Mouse (Mus musculus): ENCODE measurements at regions not wholly inside any gene's neighbourhood (a gene's known extent, or its start where the extent isn't known, plus 50 kb on each side); places are given as distances from the start of the nearest gene placed in this dataset.

DNA sequence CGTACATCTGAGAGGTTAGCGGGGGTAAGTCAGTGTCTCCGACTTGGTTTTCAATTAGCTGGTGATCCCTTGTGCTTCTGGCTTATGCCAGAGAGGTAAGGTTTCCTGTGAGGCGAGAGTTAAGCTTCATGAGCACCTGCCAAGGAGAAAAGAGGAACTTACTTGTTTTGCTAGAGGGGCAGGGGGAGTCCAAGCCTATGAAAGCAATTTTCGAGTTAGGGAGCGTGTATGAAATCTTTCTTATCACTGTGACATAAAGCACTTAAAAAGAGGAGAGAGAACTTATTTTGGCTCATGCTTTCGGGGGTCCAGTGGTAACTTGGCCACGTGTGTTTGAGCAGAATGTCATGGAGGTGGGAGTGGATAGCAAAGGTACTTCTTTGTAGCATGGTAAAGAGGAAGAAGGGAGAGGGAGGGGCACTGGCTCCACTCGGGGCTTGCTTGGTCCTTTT lies 174.6 kb downstream of the Cd83 start:
- Histone ChIP-seq H3K36me3 (ENCODE audit: insufficient read depth, low read length) (no peaks in the 10 kb centered on the region), H3K9ac (replicated peaks; ENCODE audit: low read length) (no peak overlapping the region), H3K27ac (ENCODE audit: low read length) (no peak overlapping the region), H3K4me1 (ENCODE audit: insufficient read depth, low read length) (0 out of 2 replicates have a peak, but pooled peaks cover 5% of the 10 kb centered on the region), H3K4me2 (replicated peaks; ENCODE audit: low read depth, low read length) (no peak overlapping the region), H3K4me3 (ENCODE audit: low read length) (no peak overlapping the region), H3K27me3 (ENCODE audit: insufficient read depth, low read length) (0 out of 2 replicates have a peak, but pooled peaks cover 2% of the 10 kb centered on the region), H3K9me3 (ENCODE audit: low read length) (no peaks in the 10 kb centered on the region)
- WGBS, result 43% methylated on average over 9 of the region's 9 CpGs
- no peak for ATAC-seq (ENCODE audit: low FRiP score, low TSS enrichment)

- Histone ChIP-seq H3K9me3 (ENCODE audit: low read length) (no peaks in the 10 kb centered on the region), H3K4me2 (replicated peaks; ENCODE audit: low read depth, low read length) (no peak overlapping the region), H3K4me1 (ENCODE audit: insufficient read depth, low read length) (0 out of 2 replicates have a peak, but pooled peaks cover 5% of the 10 kb centered on the region), H3K9ac (replicated peaks; ENCODE audit: low read length) (no peak overlapping the region), H3K27ac (ENCODE audit: low read length) (no peak overlapping the region), H3K27me3 (ENCODE audit: insufficient read depth, low read length) (0 out of 2 replicates have a peak, but pooled peaks cover 2% of the 10 kb centered on the region), H3K36me3 (ENCODE audit: insufficient read depth, low read length) (no peaks in the 10 kb centered on the region), H3K4me3 (ENCODE audit: low read length) (no peak overlapping the region)
- WGBS, result 75% methylated on average over 6 of the region's 6 CpGs
- no peak for ATAC-seq (ENCODE audit: low FRiP score, low TSS enrichment)
These were observed 176.6 kb downstream of the Cd83 start for GRCm38 (mm10) chr13:43961047-43961690.

GRCm38 (mm10) chr13:43961987-43962386 lies 177.4 kb downstream of the Cd83 start:
- H3K4me3 ChIP-seq (ENCODE audit: low read length), result no peak overlapping the region
- 0 out of 2 replicates have a peak, but pooled peaks cover 5% of the 10 kb centered on the region for H3K4me1 ChIP-seq (ENCODE audit: insufficient read depth, low read length)
- no peak for ATAC-seq (ENCODE audit: low FRiP score, low TSS enrichment)
- H3K4me2 ChIP-seq (replicated peaks; ENCODE audit: low read depth, low read length), result no peak overlapping the region
- H3K9me3 ChIP-seq (ENCODE audit: low read length), result no peaks in the 10 kb centered on the region
- H3K27me3 ChIP-seq (ENCODE audit: insufficient read depth, low read length), result 0 out of 2 replicates have a peak, but pooled peaks cover 2% of the 10 kb centered on the region
- no peak overlapping the region for H3K9ac ChIP-seq (replicated peaks; ENCODE audit: low read length)
- 87% methylated on average over 3 of the region's 3 CpGs for WGBS
- H3K36me3 ChIP-seq (ENCODE audit: insufficient read depth, low read length), result no peaks in the 10 kb centered on the region
- no peak overlapping the region for H3K27ac ChIP-seq (ENCODE audit: low read length)

DNA sequence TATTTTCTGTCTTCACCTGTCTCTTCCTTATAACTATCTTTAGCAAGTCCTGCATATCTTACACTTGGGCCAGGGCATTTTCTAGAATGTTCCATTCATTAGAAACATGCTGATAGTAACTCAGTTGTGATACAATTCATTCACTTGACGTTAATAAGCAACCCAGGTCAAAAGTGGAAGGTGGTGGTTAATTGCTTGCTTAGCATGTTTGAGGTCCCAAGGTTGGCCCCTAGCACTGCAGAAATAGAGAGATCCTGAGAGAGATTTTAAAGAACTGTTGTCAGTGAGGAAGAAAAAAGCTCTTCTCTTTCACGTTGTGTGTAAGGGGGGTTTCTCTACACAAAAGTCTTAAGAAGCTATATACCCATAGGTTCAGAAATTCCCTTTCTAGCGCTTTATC lies 178.7 kb downstream of the Cd83 start:
- H3K9me3 ChIP-seq (ENCODE audit: low read length), result no peaks in the 10 kb centered on the region
- H3K4me3 ChIP-seq (ENCODE audit: low read length), result no peak overlapping the region
- no peak overlapping the region for H3K4me2 ChIP-seq (replicated peaks; ENCODE audit: low read depth, low read length)
- ATAC-seq (ENCODE audit: low FRiP score, low TSS enrichment), result no peak
- H3K27me3 ChIP-seq (ENCODE audit: insufficient read depth, low read length), result 0 out of 2 replicates have a peak, but pooled peaks cover 2% of the 10 kb centered on the region
- no peaks in the 10 kb centered on the region for H3K36me3 ChIP-seq (ENCODE audit: insufficient read depth, low read length)
- H3K4me1 ChIP-seq (ENCODE audit: insufficient read depth, low read length), result 0 out of 2 replicates have a peak, but pooled peaks cover 5% of the 10 kb centered on the region
- no peak overlapping the region for H3K9ac ChIP-seq (replicated peaks; ENCODE audit: low read length)
- 66% methylated on average over 3 of the region's 3 CpGs for WGBS
- H3K27ac ChIP-seq (ENCODE audit: low read length), result no peak overlapping the region

GRCm38 (mm10) chr13:43965256-43965905 lies 180.8 kb downstream of the Cd83 start:
- no peak for ATAC-seq (ENCODE audit: low FRiP score, low TSS enrichment)
- H3K27me3 ChIP-seq (ENCODE audit: insufficient read depth, low read length), result no peaks in the 10 kb centered on the region
- no peaks in the 10 kb centered on the region for H3K9me3 ChIP-seq (ENCODE audit: low read length)
- H3K4me2 ChIP-seq (replicated peaks; ENCODE audit: low read depth, low read length), result no peak overlapping the region
- WGBS, result 64% methylated on average over 4 of the region's 4 CpGs
- H3K27ac ChIP-seq (ENCODE audit: low read length), result no peak overlapping the region
- no peaks in the 10 kb centered on the region for H3K36me3 ChIP-seq (ENCODE audit: insufficient read depth, low read length)
- no peak overlapping the region for H3K4me3 ChIP-seq (ENCODE audit: low read length)
- H3K4me1 ChIP-seq (ENCODE audit: insufficient read depth, low read length), result no peaks in the 10 kb centered on the region
- no peak overlapping the region for H3K9ac ChIP-seq (replicated peaks; ENCODE audit: low read length)

DNA sequence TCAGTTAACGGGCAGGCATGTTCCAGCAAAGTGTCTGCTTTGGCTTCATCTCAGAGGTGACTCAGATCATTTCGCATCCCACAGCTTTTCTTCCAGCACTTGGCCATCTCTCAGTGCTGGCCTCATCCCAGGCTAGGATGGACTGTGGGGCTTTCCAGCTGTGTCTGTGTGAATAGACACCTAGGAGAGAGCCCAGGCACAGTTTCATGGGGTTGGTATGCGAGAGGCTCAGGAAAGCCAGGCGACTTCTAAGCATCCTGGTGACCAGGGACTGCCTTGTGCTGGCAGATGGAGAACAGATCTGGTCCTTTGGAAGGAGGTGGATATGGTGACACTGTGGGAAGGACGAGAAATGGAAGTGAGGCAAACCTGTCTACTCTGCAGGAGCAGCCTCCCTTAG lies 182.9 kb downstream of the Cd83 start:
- 88% methylated on average over 5 of the region's 5 CpGs for WGBS
- no peaks in the 10 kb centered on the region for H3K4me1 ChIP-seq (ENCODE audit: insufficient read depth, low read length)
- H3K27me3 ChIP-seq (ENCODE audit: insufficient read depth, low read length), result no peaks in the 10 kb centered on the region
- no peak overlapping the region for H3K4me3 ChIP-seq (ENCODE audit: low read length)
- H3K27ac ChIP-seq (ENCODE audit: low read length), result no peak overlapping the region
- H3K9ac ChIP-seq (replicated peaks; ENCODE audit: low read length), result no peak overlapping the region
- no peak for ATAC-seq (ENCODE audit: low FRiP score, low TSS enrichment)
- no peaks in the 10 kb centered on the region for H3K36me3 ChIP-seq (ENCODE audit: insufficient read depth, low read length)
- H3K4me2 ChIP-seq (replicated peaks; ENCODE audit: low read depth, low read length), result no peak overlapping the region
- H3K9me3 ChIP-seq (ENCODE audit: low read length), result no peaks in the 10 kb centered on the region

DNA sequence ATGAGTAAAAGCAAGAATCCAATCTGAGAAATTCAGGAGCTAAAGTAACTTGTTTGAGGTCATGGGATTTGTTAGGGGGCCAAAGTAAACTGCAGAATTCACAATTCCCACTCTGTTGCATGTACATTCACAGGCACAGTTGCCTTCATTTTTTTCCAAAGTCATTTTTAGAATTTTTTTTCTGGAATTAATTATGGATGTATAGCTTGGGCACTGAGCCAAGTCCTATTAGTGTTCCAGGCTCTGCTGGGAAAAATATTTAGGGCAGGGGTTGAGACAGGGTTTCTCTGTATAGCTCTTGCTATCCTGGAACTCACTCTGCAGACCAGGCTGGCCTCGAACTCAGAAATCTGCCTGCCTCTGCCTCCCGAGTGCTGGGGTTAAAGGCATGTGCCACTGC lies 188.3 kb downstream of the Cd83 start:
- Histone ChIP-seq H3K9me3 (ENCODE audit: low read length) (no peaks in the 10 kb centered on the region), H3K27ac (ENCODE audit: low read length) (no peak overlapping the region), H3K4me2 (replicated peaks; ENCODE audit: low read depth, low read length) (no peak overlapping the region), H3K9ac (replicated peaks; ENCODE audit: low read length) (no peak overlapping the region), H3K4me3 (ENCODE audit: low read length) (no peak overlapping the region), H3K27me3 (ENCODE audit: insufficient read depth, low read length) (no peaks in the 10 kb centered on the region), H3K4me1 (ENCODE audit: insufficient read depth, low read length) (no peaks in the 10 kb centered on the region), H3K36me3 (ENCODE audit: insufficient read depth, low read length) (no peaks in the 10 kb centered on the region)
- no peak for ATAC-seq (ENCODE audit: low FRiP score, low TSS enrichment)
- WGBS, result 88% methylated on average over 2 of the region's 2 CpGs

DNA sequence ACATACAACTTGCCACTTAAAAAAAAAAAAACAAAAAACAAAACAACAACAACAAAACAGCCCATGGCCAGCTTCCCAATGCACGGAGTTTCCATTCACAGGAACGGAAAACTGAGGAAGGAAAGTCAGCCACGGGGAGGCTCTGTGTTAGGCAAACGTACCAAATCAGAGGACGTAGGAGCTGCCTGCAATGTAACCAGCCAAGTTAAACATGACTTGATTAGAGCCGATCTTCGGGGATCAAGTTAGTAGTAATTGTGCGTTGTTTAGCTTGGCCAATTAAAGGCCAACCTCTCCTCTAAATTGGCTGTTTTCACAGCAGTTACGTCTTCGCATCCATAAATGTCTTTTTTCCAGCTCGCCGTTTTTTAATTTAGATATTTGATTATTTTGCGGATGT lies 190.7 kb downstream of the Cd83 start:
- no peak overlapping the region for H3K4me2 ChIP-seq (replicated peaks; ENCODE audit: low read depth, low read length)
- 64% methylated on average over 13 of the region's 13 CpGs for WGBS
- H3K4me1 ChIP-seq (ENCODE audit: insufficient read depth, low read length), result no peaks in the 10 kb centered on the region
- no peak for ATAC-seq (ENCODE audit: low FRiP score, low TSS enrichment)
- no peak overlapping the region for H3K9ac ChIP-seq (replicated peaks; ENCODE audit: low read length)
- H3K36me3 ChIP-seq (ENCODE audit: insufficient read depth, low read length), result no peaks in the 10 kb centered on the region
- H3K4me3 ChIP-seq (ENCODE audit: low read length), result no peak overlapping the region
- H3K9me3 ChIP-seq (ENCODE audit: low read length), result no peaks in the 10 kb centered on the region
- H3K27ac ChIP-seq (ENCODE audit: low read length), result no peak overlapping the region
- H3K27me3 ChIP-seq (ENCODE audit: insufficient read depth, low read length), result no peaks in the 10 kb centered on the region

DNA sequence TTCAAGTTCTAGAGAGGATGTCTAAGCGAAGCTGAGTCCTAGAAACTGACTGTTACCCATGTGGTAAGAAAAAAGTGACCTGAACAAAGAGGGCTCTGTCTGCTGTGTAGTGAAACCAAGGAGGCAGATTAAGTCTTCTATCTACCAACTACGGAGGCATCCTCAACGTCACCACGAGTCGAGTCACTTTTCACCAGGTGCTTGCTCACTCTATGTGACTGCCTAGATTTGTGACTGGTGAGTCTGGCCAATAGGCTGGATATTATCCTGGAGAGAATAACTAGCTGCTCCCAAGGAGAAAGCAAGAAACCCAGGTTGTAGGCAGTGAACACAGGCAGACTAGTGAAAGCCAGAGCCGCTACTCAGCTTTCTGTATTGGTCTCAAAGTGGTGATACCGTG lies 191.2 kb downstream of the Cd83 start:
- Histone ChIP-seq H3K4me2 (replicated peaks; ENCODE audit: low read depth, low read length) (no peak overlapping the region), H3K9ac (replicated peaks; ENCODE audit: low read length) (no peak overlapping the region), H3K27me3 (ENCODE audit: insufficient read depth, low read length) (no peaks in the 10 kb centered on the region), H3K4me3 (ENCODE audit: low read length) (no peak overlapping the region), H3K36me3 (ENCODE audit: insufficient read depth, low read length) (no peaks in the 10 kb centered on the region), H3K27ac (ENCODE audit: low read length) (no peak overlapping the region), H3K4me1 (ENCODE audit: insufficient read depth, low read length) (no peaks in the 10 kb centered on the region), H3K9me3 (ENCODE audit: low read length) (no peaks in the 10 kb centered on the region)
- no peak for ATAC-seq (ENCODE audit: low FRiP score, low TSS enrichment)
- WGBS, result 82% methylated on average over 7 of the region's 7 CpGs

- Histone ChIP-seq H3K9ac (replicated peaks; ENCODE audit: low read length) (no peak overlapping the region), H3K4me3 (ENCODE audit: low read length) (no peak overlapping the region), H3K9me3 (ENCODE audit: low read length) (no peaks in the 10 kb centered on the region), H3K4me2 (replicated peaks; ENCODE audit: low read depth, low read length) (no peak overlapping the region), H3K27ac (ENCODE audit: low read length) (no peak overlapping the region), H3K36me3 (ENCODE audit: insufficient read depth, low read length) (no peaks in the 10 kb centered on the region), H3K27me3 (ENCODE audit: insufficient read depth, low read length) (no peaks in the 10 kb centered on the region), H3K4me1 (ENCODE audit: insufficient read depth, low read length) (no peaks in the 10 kb centered on the region)
- ATAC-seq (ENCODE audit: low FRiP score, low TSS enrichment), result no peak
- WGBS, result 75% methylated on average over 7 of the region's 7 CpGs
These were observed 192.1 kb downstream of the Cd83 start for GRCm38 (mm10) chr13:43976676-43977075.

All from kidney, embryonic 16.5 days (tissue).